Mouse (Mus musculus) frontal cortex, postnatal 36 days (tissue): ENCODE measurements around the gene Wdr53.
A peak's percentile ranks its signal among the peaks of the same experiment; 100 is the strongest.
"Not testable (repeated sequence)": the region's sequence is repeated elsewhere in the genome, so short reads cannot be mapped to it uniquely, and the experiment has no call there.

Experiments
- DNase-seq, 2 experiments: peaks; one replicate each; pipeline ENCODE4 v3.0.0; 2022; ENCODE audit warnings: low spot score in 2 of 2

Wdr53 gene

DNA sequence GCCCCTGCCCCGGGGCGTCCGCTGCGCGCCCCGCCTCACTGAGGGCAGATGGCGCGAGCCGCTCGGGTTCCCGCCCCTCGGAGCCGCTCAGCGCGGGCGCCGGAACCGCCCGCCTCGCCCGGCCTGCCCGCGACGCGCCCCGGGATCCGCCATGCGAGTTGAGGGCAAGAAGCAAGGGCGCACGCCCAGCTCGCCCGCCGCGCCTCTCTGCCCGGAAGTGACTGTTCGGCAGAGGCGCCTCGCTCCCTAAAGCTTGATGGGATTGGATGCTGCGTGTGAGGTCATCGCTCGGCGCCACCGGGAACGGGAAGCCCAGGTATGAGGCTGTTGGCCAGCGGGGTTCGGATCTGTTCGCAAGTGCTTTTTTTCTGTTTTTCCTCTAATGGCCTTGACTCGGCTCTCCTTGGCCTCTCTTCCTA, at the start of gene Wdr53, which contains the start of gene Fbxo45:
TSS of gene Wdr53 (plus strand) at position 276 of the 419 bp plus-strand sequence.
TSS of gene Fbxo45 (minus strand) at position 207 of the 419 bp plus-strand sequence.
- DNase-seq = peak; percentile 98

- no peak for DNase-seq
Measured at GRCm38 (mm10) chr16:32200256-32201003, 46.6 kb upstream of the Wdr53 start.

DNA sequence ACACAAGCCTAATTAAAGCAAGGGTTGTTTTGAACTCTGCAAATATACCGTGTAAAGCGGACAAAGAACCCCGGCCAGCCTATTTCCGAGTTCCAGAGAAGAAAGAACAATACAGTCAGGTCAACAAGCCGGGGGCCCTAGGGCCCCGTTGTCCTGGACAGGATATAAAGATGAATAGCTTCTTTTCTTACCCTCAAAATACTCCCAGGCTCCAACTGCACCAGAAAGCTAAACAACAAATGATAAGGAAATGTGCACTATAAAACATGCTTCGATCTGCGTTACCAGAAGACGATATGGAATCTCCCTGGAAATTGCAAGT, 46.1 kb upstream of the Wdr53 start:
- DNase-seq = no peak

DNA sequence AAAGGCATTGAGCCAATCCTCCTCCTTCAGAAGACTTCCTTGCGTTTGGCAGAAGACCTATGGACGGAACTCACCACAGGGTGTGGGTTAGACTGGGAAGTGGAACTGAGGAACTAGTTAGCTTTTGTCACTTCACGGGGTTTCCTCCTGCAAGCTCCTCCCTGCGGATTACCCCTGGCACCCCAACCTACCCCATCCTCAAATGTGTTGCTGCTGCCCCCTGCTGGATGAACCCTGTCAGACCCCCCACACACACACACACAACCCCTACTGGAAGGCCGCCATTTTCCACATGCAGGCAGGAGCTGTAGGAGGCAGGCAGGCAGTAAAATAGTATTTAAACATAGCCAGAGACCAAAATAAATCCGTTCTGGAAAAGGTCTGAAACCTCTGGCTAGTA, 44.3 kb upstream of the Wdr53 start:
- peak; percentile 29 for DNase-seq

- DNase-seq = no peak
Measured at GRCm38 (mm10) chr16:32204902-32205301, 42.1 kb upstream of the Wdr53 start.

GRCm38 (mm10) chr16:32214156-32214555, 32.9 kb upstream of the Wdr53 start:
- peak in 1 of 2 experiments; percentile 37 for DNase-seq

- DNase-seq = peak; percentile 55 to 74
Measured at GRCm38 (mm10) chr16:32214804-32215576, 32.0 kb upstream of the Wdr53 start.

GRCm38 (mm10) chr16:32221803-32222202, 25.2 kb upstream of the Wdr53 start:
- no peak for DNase-seq

DNA sequence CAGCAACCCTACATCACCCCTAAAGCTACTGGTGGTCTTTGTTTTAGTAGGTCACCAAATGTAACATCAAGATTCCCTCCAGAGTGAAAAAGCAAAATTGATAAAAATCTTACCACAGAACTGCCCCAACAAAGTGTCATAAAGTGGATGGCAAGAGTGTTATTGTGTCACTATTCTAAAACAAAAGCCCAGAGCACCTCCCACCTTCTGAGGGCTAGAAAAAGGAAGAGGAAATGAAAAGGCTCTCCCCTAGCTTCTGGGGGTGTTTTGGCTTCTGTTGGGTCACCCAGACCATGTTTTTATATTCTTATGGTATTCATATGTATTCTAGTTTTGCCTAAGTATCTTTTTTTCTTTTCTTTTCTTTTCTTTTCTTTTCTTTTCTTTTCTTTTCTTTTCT, 24.6 kb upstream of the Wdr53 start:
- DNase-seq = no peak

DNA sequence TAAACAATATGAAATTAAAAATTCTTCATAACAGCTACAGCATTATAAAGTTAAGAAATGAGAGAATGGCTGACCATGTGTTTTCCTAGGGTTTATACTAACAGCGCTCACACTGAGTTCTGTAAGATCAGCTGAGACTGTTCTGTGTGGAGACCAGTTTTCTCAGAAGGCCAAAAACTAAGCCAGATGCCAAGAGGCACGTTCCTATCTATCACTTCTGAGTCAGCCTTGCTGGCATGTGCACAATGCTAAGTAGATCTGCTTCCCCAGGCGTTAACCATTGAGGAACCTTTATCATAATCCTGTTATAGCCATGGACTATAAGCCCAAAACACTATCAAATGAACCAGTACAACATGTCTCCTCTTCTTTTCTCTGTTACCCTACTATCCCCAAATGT, 15.0 kb upstream of the Wdr53 start:
- DNase-seq = not testable (repeated sequence)

DNA sequence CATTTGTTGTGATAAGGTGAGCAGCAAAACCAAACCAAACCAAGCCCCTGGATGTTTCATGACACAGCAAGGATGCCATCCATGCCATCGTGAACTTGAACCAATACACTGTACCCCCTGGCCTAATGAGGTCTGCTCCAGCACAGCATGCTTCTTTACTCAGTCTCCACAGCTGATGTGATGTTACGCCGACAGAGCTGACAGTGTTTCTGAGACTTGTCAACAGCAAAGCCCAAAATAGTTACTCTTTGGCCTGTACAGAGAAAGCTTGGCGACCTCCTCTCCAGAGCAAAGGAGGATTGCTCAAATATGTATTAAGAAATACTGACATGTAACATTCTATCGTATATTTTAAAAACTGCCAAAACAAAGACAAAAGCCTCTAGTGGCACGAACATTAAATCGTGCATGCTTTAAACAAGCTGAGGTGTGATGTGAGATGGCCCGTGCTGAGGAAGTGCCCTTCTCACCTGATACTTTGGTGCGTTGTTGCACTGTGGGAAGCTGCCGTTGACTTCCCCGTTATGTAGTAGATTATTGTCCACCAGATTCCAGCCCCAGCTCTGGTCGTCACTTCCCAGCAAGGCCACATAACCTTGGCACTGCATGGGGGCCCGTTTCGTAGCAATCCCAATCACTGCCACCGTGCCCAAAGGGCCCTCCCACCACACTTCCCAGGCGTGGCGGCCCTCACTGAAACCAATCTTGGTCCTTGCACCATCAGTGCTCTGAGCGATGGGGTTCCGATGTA, 8.9 kb upstream of the Wdr53 start:
- no peak for DNase-seq

GRCm38 (mm10) chr16:32239428-32240312, 7.4 kb upstream of the Wdr53 start:
- no peak for DNase-seq

GRCm38 (mm10) chr16:32243901-32244300, 3.1 kb upstream of the Wdr53 start:
- DNase-seq = no peak

DNA sequence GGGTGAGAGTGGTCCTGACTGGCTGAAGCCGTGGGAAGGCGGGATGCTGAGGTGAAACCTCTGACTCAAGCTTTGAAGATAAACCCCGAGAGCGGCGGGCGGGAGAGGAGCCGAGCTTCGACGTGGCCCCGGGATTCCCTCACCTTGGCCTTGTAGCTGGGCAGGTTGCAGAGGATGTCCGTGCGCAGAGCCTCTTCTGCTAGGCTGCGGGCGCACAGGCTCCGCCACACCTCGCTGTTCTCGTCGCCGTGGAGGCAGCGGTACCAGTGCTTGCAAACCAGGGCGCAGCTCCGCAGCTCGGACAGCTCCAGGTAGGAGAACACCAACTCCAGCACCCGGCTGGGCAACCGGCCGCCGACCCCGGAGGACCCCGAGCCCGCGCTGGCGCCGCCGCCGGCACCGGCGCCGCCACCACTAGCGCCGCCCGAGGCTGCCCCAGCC, 656 bp upstream of the Wdr53 start:
- DNase-seq = peak; percentile 51 to 58

GRCm38 (mm10) chr16:32264225-32264624, 17.2 kb downstream of the Wdr53 start:
- not testable (repeated sequence) for DNase-seq

DNA sequence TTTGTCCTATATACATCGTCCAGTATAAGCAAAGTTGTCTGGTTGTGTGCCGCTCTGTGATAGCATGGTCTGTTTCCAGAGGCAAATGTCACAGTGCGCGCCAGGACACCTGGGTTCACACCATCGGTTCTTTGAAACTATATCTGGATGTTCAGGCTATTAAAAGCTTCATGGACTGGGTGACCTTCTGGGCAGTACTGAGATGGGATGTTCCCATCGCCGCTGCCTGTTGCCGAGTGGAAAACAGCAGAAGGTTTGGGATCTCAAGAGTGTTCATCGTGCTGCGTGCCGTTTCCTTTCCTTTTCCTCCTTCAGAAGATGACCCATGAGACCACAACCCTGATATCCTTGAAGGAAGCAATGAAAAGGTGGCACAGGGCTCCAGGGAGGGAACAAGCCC, 24.3 kb downstream of the Wdr53 start, which contains the start of gene Smco1:
TSS of gene Smco1 (plus strand) at position 178 of the 400 bp plus-strand sequence.
- DNase-seq = no peak

DNA sequence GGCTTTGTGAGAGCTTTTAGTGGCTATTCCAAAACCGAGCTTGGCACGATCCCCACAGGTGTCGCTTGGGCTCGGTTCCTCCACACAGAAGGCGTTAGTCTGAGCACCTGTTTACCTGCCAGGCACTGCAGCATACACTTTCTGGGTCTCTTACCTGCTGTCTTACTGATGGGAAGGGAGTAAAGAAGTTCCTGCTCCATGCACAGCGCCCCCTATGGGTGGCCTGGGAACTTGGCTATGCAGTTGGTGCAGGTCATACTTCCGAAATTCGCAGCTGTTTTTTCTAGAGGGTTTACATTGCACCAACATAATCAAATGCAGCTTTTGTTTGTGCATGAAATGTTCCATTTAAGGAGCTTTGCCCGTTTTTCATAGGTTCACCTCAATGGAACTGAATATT, 26.3 kb downstream of the Wdr53 start:
- no peak for DNase-seq

GRCm38 (mm10) chr16:32275041-32275440, 28.0 kb downstream of the Wdr53 start:
- no peak for DNase-seq

GRCm38 (mm10) chr16:32275830-32276229, 28.8 kb downstream of the Wdr53 start:
- DNase-seq = no peak

DNA sequence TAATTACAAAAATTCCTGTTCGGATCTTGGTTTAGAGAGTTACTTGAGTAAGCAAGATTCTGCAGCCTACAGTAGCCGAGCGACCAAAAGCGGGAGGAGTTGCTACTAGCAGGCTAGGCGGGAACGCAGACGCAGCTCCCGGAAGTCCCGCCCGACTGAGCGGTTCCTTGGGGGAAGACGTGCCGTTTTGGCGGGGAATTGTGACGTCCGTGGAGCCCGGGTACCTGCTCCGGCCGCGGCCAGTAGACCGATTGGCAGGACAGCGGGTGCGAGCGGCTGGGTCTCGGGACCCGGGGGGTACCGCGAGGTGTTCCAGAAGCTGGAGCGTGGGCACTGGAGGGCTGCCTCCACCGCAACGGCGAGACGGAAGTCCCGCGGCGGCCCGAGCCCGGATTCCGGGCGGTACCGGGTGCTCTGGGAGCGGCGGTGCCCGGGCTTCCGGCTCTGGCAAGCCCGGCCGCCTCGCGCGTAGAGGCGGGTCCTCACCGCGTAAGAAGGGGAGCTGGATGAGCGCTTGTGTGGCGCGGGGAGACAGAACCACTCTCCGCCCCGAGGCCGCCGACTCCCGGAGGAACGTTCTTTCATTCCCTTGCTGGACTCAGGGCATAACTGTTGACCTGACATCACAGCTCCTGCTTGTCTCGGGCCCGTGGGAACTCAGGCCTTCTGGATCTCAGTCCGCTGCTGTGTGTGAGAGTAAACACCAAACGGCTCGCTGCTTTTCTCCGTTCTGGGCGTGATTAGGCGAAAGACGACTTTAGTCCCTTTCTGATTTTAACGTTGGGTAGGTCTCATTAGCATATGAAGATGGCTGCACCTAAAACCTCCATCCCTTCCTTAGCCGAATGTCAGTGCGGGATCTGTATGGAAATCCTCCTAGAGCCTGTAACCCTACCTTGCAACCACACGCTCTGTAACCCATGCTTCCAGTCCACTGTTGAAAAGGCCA, 30.6 kb downstream of the Wdr53 start, which contains the start of gene Rnf168:
TSS of gene Rnf168 (plus strand) at position 152 of the 949 bp plus-strand sequence.
- DNase-seq = peak; percentile 94
